Mouse (Mus musculus) ovary, adult 10 weeks (tissue): Measurements from ENCODE around the gene Pax8. TPM values are rescaled to one million over a fixed set of nuclear protein-coding genes. Genes with fewer than 3 reads are reported as not detected.

ENCODE experiments used
- polyA plus RNA-seq: library from polyadenylated mRNA; stranded (reverse); fragments of 350-450 nt; fragmentation: Illumina TruSeq; extraction: RNeasy Lipid Tissue Mini Kit (QIAGEN cat#74804); gene quantifications from one replicate; pipeline ENCODE4 v1.2.3, GENCODE M21; 2014

The Pax8 gene
- 4.6 TPM for polyA plus RNA-seq

DNA sequence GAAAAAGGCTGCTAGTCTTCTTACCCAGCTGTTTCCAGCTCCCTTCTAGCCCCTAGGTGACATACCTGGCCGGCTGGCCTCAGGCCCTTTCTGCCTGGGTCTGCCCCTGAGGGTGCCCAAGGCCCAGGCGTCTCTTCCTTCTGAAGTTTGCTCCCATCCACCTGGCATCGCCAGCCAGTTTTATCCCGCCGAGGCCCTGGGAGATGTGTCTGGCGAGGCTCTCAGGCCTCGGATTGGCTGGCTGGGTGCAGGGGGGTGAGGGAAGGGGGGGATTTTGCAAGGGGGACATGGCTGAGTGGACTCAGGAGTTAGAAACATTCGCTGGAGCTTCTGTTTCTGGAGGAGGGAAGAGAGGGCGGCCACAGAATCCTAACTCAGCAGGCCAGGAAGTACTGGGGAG, at the start of gene Pax8:
Gene Pax8 (minus strand): TSS at position 180 of the 400 bp plus-strand sequence.

Other genes with a start within 250 kb of the Pax8 start
- gene Il1f5, start 198.6 kb downstream of the Pax8 start, polyA plus RNA-seq = not detected
- gene Il1f10, start 184.4 kb downstream of the Pax8 start, polyA plus RNA-seq = not detected
- 5.8 TPM for gene Il1rn, start 138.7 kb downstream of the Pax8 start, polyA plus RNA-seq
- 14.9 TPM for gene Psd4, start 108.0 kb downstream of the Pax8 start, polyA plus RNA-seq